Mouse (Mus musculus): ENCODE data around the gene Cetn3.

Cetn3 gene

GRCm38 (mm10) chr13:81782971-81783404, at the start of gene Cetn3:
TSS of gene Cetn3 (plus strand) at chr13:81783077.
- DNase-seq (ENCODE audit: low read depth, low spot score) = peak; percentile 97

DNA sequence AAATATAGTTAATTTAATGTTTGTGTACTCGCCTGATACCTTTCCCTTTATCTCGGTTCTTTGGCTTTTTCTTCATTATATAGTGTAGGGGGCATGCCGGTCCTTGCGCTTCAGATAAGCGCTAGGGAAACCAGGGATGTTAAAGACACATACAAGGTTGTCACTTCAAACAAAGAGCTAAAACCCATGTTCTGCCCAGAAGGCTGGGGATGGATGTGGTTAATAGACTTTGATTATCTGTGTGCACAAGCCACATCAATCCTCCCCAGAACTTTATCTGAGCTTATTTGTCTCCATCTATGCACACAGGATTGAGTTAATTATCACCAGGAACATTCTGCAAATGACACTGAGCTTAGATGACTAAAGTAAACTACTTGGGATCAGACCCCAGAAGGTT, 46.3 kb upstream of the Cetn3 start:
- DNase-seq (ENCODE audit: low read depth, low spot score) = no peak

GRCm38 (mm10) chr13:81740898-81741297, 42.0 kb upstream of the Cetn3 start:
- no peak for DNase-seq (ENCODE audit: low read depth, low spot score)

DNA sequence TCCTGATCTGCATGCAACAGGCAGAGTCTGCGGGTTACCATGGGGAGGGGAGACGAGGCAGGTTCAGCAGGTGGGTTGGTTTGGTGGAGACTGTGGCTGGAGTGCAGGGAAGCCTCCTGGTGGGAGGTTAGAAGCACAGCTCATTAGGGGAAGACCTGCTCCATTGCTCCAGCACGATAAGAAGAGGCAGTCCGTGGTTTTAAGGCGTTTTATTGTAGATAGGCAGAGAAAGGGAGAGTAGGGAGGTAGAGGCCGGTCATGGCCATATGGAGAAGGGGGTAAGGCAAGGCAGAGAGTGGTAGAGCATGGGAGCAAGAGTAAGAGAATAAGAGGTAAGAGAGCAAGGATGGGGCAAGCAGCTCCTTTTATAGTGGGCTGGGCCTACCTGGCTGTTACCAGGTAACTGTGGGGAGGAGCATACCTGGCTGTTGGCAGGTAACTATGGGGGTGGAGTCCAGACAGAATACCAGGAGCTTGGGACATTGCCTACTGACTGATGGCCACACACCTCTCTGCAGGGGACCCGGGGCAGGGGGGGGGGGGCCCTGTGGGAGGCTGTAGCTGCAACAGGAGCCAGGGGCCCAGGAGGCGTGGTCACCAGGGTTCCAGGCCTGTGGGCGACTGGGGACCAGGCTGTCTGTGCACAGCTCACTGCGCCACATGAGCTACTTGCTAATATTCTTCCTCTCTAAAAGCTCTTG, 39.3 kb upstream of the Cetn3 start:
- no peak for DNase-seq (ENCODE audit: low read depth, low spot score)

GRCm38 (mm10) chr13:81744092-81744396, 38.8 kb upstream of the Cetn3 start:
- no peak for DNase-seq (ENCODE audit: low read depth, low spot score)

- DNase-seq (ENCODE audit: low read depth, low spot score) = no peak
These were observed 28.0 kb upstream of the Cetn3 start for GRCm38 (mm10) chr13:81754878-81755277.

GRCm38 (mm10) chr13:81755324-81755723, 27.6 kb upstream of the Cetn3 start:
- no peak for DNase-seq (ENCODE audit: low read depth, low spot score)

GRCm38 (mm10) chr13:81757058-81757660, 25.7 kb upstream of the Cetn3 start:
- no peak for DNase-seq (ENCODE audit: low read depth, low spot score)

GRCm38 (mm10) chr13:81760379-81760778, 22.5 kb upstream of the Cetn3 start:
- no peak for DNase-seq (ENCODE audit: low read depth, low spot score)

DNA sequence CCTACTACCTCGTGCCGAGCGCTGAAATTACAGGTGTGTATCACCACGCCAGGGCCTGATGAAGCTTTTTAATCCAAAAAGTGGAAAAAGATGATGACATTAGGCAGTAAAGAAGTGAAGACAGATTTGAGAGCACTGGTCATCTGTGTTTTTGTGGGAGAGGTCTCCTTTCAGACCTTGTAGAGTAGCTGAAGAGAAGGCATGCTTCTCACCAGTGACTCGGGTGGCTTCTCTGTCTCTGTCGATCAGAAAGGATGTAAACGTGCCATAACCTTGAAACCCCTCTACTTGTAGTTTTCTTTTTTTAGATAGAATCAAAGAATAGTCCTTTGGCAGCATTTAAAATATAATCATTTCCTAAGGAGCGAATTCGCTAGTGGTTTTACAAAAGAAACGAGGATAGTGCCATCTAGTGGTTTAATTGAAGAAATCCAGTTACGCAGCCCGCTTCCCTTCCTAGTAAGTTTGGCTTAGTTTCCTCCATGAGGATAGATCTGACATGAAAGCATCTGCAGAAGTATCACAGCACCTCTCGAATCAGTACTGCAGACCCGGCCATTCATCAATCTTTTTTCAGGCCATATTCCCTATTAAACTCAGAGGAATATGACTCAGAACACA, 21.2 kb upstream of the Cetn3 start:
- peak; percentile 35 for DNase-seq (ENCODE audit: low read depth, low spot score)

GRCm38 (mm10) chr13:81764173-81764572, 18.7 kb upstream of the Cetn3 start:
- no peak for DNase-seq (ENCODE audit: low read depth, low spot score)

DNA sequence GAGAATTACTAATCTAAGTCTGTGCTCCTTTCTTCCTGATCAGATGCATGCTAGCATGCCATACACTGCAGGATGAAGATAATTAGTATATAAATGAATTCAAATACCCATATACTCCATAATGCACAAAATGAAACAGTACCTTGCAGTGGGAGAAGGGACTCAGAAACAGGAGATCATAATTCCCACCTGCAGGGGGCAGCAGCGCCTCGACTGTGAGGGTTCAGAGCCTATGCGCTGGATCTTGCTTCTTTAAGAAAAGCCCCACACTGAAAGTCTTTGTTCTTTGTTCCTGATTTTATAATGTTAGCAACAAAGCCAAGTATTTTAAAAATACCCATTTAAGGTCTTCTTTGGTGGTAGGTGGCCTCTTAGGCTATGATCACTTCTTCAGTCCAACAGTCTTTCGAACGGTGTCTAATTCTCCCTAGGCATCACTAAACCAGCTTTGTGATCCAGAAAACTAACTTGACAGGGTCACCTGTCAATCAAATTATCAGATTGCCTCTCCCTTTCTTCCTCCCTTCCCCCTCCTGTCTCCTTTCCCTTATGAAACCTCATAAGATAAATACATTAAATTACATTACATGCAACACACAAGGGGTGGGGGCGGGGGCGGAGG, 15.7 kb upstream of the Cetn3 start:
- peak; percentile 50 for DNase-seq (ENCODE audit: low read depth, low spot score)

DNA sequence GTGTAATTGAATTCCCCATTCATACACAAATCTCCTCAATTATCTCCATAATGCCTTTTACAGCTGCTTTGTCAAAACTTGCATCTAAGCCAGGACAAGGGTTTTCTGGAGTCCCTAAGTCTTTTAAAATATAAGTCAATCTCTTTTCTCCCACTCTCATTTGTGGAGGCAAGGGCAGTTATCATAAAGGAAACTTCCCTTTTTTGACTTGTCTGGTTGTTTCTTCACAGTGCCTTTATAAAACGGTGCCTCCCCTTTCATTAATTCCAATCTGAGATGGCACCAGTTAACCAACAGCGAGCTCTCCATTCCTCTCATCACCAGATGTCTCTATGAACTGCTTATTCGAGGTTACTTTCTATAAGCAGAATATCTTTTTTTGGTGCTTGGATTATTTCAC, 6.7 kb upstream of the Cetn3 start:
- no peak for DNase-seq (ENCODE audit: low read depth, low spot score)

DNA sequence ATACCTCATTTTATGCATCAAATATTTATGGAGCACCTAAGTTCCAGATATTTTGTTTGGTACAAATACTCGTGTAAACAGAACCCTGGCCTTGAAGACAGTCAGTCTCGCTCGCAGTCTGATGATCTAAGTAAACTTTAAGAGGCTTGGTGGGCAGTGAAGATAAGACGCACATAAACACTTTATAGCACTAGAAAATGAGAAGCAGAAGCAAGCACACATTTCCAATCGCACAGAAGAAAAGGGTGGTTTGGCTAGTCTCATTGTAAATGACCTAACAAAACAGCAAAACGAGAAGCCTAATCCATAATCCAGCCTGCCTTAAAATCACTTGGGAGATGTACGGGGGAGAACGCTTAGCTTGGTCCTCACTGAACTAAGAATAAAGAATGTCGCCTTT, 402 bp upstream of the Cetn3 start:
- no peak for DNase-seq (ENCODE audit: low read depth, low spot score)

DNA sequence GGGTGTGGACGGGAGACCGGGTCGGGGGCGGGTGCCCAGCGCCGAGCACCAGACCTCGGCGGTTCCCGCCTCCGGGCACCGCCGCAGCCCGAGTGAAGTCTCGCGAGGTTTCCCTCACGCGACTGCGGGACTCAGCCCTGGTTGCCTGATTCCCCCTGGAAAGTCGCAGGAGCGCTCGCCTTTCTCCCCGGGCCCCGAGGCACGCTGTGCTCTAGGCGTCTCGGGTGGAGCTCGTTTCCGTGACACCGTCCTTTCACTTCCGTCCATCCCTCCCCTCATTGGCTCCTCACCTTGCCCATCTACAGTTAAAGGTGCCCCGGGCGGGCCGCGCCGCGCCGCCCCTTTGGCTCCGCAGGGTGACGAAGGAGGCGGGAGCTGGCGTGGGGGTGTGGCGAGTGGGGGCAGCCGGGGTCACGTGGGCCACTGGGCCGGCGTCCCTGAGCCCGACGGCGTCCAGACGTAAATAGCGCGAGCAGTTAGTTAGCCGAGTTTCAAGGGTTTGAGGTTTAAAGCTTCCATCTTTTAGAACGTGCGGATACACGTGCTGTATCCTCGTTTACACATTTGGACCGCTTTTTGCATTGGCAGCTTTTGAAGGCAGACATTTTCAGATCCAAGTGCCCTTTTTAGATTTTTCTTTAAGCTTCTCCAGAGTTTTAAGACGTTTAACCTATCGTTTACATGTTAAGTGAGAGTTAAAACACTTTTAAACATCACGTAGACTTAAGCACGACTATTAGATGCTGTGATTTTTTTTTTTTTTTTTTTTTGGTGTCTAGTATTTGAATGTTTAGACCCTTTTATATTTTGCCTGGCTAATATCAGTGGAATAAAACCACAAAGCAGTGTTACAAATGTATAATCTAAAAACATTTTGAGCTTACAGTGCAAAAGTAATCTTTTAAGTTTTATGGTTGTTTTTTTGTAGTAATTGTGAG, 797 bp downstream of the Cetn3 start:
- DNase-seq (ENCODE audit: low read depth, low spot score) = peak; percentile 94

DNA sequence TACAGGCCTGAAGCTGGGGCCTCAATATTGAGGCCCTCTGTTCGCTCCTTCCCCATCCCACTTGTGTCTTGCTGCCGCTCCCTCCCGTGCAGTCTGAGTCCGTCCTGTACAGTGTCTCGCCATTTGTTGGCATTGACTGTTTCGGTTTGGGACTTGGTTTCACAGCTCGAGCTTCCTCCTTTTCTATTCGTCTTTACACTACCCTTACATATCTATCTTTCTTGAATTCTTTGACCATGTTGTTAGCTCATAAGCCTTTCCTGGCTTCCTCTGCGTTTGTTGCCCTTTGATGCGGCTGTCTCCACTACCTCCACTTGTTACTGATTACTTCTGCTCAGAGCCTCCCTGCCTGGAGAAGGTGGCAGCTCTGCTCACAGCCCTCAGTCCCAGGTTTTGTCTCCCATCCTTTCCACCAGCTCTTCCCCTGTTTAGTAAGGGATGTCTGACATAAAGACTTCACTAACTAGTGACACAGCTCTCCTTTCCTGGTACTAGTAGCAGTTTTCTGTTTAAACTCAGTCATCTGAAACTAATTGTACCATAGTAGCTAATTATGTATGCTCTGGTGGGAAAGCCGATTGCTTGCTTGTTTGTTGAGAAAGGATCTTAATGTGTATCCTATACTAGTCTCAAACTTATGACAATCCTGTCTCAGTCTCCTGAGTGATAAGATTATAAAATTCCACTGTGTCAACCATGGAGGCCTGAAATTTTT, 3.0 kb downstream of the Cetn3 start:
- DNase-seq (ENCODE audit: low read depth, low spot score) = no peak

DNA sequence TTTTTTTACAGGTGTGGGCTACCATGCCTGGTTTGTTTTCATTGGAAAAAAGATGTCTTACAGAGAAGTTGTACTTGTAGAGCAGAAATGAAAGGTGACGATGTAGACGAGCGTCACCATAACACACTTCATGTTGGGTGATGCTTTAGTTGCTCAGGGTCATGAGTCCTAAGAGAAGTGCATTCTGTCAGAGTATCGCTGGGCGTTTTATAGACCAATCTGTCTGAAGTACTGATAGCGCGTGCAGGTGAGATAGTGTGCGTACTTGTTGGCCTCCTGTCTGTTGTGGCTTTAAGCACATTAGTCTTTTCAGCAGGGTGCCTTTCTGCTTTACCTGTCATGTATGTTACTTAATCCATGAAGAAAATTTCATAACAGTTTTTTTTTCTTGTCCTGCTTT, 7.3 kb downstream of the Cetn3 start:
- no peak for DNase-seq (ENCODE audit: low read depth, low spot score)

DNA sequence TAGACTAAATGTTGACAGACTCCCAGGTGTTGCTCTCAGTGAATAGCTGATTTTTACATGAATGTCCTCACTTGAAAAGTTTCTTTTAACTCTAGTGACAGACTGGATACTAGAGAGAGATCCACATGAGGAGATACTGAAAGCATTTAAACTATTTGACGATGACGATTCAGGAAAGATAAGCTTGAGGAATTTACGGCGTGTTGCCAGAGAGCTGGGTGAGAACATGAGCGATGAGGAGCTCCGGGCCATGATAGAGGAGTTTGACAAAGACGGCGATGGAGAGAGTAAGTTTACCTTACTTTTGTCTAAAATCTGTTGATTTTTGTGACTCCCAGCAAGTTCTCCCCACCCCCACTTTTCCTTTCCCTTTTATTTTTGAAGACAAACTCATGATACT, 9.0 kb downstream of the Cetn3 start:
- no peak for DNase-seq (ENCODE audit: low read depth, low spot score)

GRCm38 (mm10) chr13:81793850-81794249, 11.0 kb downstream of the Cetn3 start:
- no peak for DNase-seq (ENCODE audit: low read depth, low spot score)

DNA sequence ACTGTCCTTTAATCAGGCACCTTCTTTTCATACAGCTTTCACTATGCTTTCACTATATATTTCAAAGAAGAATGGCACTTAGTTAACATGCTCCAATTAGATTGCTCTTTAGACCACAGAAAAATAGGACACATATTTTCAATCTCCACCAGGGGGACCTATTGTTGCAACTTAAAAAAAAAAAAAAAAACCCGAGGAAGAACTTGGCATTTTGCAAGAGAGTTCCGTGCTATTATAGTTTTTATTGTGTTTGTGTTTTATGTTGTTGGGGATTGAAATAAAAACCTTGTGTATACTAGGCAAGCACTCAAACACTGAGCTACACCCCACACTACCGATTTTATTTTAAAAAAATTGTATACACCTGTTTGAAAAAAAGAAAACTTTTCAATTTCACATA, 18.2 kb downstream of the Cetn3 start:
- DNase-seq (ENCODE audit: low read depth, low spot score) = peak; percentile 8

- no peak for DNase-seq (ENCODE audit: low read depth, low spot score)
These were observed 20.8 kb downstream of the Cetn3 start for GRCm38 (mm10) chr13:81803713-81804112.
